Mouse (Mus musculus): ENCODE results near the gene Ice2. TPM values are rescaled to one million over a fixed set of nuclear protein-coding genes. Genes with fewer than 3 reads are reported as not detected.

Ice2 gene
- 14.3 and 16.3 TPM in 2 replicates for total RNA-seq (2021)
- long read RNA-seq, experiment 1, full-length matches to known transcripts, result 3 of 10 reads
- long read RNA-seq, experiment 1, partial matches to known transcripts, result 1 of 10 reads
- long read RNA-seq, experiment 1, other reads (novel, unspliced or antisense), result 6 of 10 reads
- long read RNA-seq, experiment 2, full-length matches to known transcripts, result 5 of 6 reads
- long read RNA-seq, experiment 2, partial matches to known transcripts, result 0 of 6 reads
- long read RNA-seq, experiment 2, other reads (novel, unspliced or antisense), result 1 of 6 reads

GRCm38 (mm10) chr9:69397760-69398452 lies at the start of gene Ice2:
TSS of gene Ice2 (plus strand) at chr9:69397906.
- DNase-seq, result peak; percentile 86

- DNase-seq, result no peak
These were observed 48.2 kb upstream of the Ice2 start for GRCm38 (mm10) chr9:69349537-69349936.

- DNase-seq, result no peak
These were observed 43.5 kb upstream of the Ice2 start for GRCm38 (mm10) chr9:69354228-69354627.

GRCm38 (mm10) chr9:69357834-69358233 lies 39.9 kb upstream of the Ice2 start:
- DNase-seq, result peak; percentile 66

- DNase-seq, result no peak
These were observed 38.9 kb upstream of the Ice2 start for GRCm38 (mm10) chr9:69358797-69359196.

- no peak for DNase-seq
These were observed 35.7 kb upstream of the Ice2 start for GRCm38 (mm10) chr9:69361951-69362445.

- DNase-seq, result no peak
These were observed 34.9 kb upstream of the Ice2 start for GRCm38 (mm10) chr9:69362766-69363165.

- DNase-seq, result no peak
These were observed 33.6 kb upstream of the Ice2 start for GRCm38 (mm10) chr9:69364117-69364516.

GRCm38 (mm10) chr9:69367055-69367454 lies 30.7 kb upstream of the Ice2 start:
- no peak for DNase-seq

GRCm38 (mm10) chr9:69368071-69368470 lies 29.6 kb upstream of the Ice2 start:
- peak; percentile 78 for DNase-seq

GRCm38 (mm10) chr9:69371046-69371724 lies 26.5 kb upstream of the Ice2 start:
- DNase-seq, result peak; percentile 37

GRCm38 (mm10) chr9:69372871-69373270 lies 24.8 kb upstream of the Ice2 start:
- DNase-seq, result no peak

GRCm38 (mm10) chr9:69376982-69377653 lies 20.6 kb upstream of the Ice2 start:
- no peak for DNase-seq

GRCm38 (mm10) chr9:69377654-69378045 lies 20.1 kb upstream of the Ice2 start:
- no peak for DNase-seq

GRCm38 (mm10) chr9:69380546-69380945 lies 17.2 kb upstream of the Ice2 start:
- DNase-seq, result no peak

- DNase-seq, result no peak
These were observed 16.0 kb upstream of the Ice2 start for GRCm38 (mm10) chr9:69381741-69382140.

GRCm38 (mm10) chr9:69384475-69384874 lies 13.2 kb upstream of the Ice2 start:
- DNase-seq, result no peak

GRCm38 (mm10) chr9:69384905-69385304 lies 12.8 kb upstream of the Ice2 start:
- DNase-seq, result no peak

GRCm38 (mm10) chr9:69387296-69387695 lies 10.4 kb upstream of the Ice2 start:
- no peak for DNase-seq

GRCm38 (mm10) chr9:69390631-69391030 lies 7.1 kb upstream of the Ice2 start:
- no peak for DNase-seq

GRCm38 (mm10) chr9:69394234-69394633 lies 3.5 kb upstream of the Ice2 start:
- no peak for DNase-seq

GRCm38 (mm10) chr9:69397432-69397759 lies 310 bp upstream of the Ice2 start:
- DNase-seq, result no peak

GRCm38 (mm10) chr9:69398453-69398850 lies 746 bp downstream of the Ice2 start:
- DNase-seq, result no peak

Measured in adrenal gland, postnatal 14 days (tissue).